Mouse (Mus musculus) embryonic facial prominence, embryonic 15.5 days (tissue): ENCODE results near the gene Zfp664. TPM values are rescaled to one million over a fixed set of nuclear protein-coding genes. Genes with fewer than 3 reads are reported as not detected.
A peak's percentile ranks its signal among the peaks of the same experiment; 100 is the strongest.

ENCODE experiments used
- ATAC-seq: fragments of 200-750 bp; cut with Nextera tagmentation; 2 replicates; pipeline ENCODE4 v1.8.0; 2017; ENCODE audit warnings: low read depth, moderate TSS enrichment; ENCODE audit not compliant: insufficient number of reproducible peaks, low FRiP score, low TSS enrichment
- H3K27ac ChIP-seq: fragments of 300-500 bp; sonication (generic); replicated peaks from 2 replicates; pipeline ENCODE4 v1.5.1; 2015; ENCODE audit warnings: mild to moderate bottlenecking, inconsistent platforms
- H3K27me3 ChIP-seq: fragments of 300-500 bp; sonication (generic); 2 replicates; pipeline ENCODE4 v1.6.1; 2015; ENCODE audit warnings: inconsistent platforms
- H3K36me3 ChIP-seq: fragments of 300-500 bp; sonication (generic); 2 replicates; pipeline ENCODE4 v1.6.1; 2015; ENCODE audit warnings: mild to moderate bottlenecking, inconsistent platforms
- H3K4me1 ChIP-seq: fragments of 300-500 bp; sonication (generic); 2 replicates; pipeline ENCODE4 v1.6.1; 2015; ENCODE audit warnings: inconsistent platforms
- H3K4me2 ChIP-seq: fragments of 300-500 bp; sonication (generic); replicated peaks from 2 replicates; pipeline ENCODE4 v1.6.1; 2015; ENCODE audit warnings: mild to moderate bottlenecking, inconsistent platforms
- H3K4me3 ChIP-seq: fragments of 300-500 bp; sonication (generic); replicated peaks from 2 replicates; pipeline ENCODE4 v1.5.1; 2015; ENCODE audit warnings: mild to moderate bottlenecking, inconsistent platforms
- H3K9ac ChIP-seq: fragments of 300-500 bp; sonication (generic); 2 replicates; pipeline ENCODE4 v1.6.1; 2015; ENCODE audit warnings: inconsistent platforms
- H3K9me3 ChIP-seq: fragments of 300-500 bp; sonication (generic); replicated peaks from 2 replicates; pipeline ENCODE4 v1.6.1; 2016; ENCODE audit warnings: inconsistent platforms
- WGBS: fragments of 180-500 bp; shearing (Covaris S2); methylation state at CpG from one replicate; pipeline ENCODE4 v1.1.7; 2015; 5-methylcytosine and 5-hydroxymethylcytosine counted together
- polyA plus RNA-seq: library from polyadenylated mRNA; unstranded; fragments of >200 nt; fragmentation: Nextera tagmentation; extraction: Ambion mirVana; gene quantifications from 2 replicates; pipeline ENCODE4 v1.2.1, GENCODE M21; 2015

Zfp664 gene
- polyA plus RNA-seq, 1 experiment from 2014 or later, result 90.4 TPM

DNA sequence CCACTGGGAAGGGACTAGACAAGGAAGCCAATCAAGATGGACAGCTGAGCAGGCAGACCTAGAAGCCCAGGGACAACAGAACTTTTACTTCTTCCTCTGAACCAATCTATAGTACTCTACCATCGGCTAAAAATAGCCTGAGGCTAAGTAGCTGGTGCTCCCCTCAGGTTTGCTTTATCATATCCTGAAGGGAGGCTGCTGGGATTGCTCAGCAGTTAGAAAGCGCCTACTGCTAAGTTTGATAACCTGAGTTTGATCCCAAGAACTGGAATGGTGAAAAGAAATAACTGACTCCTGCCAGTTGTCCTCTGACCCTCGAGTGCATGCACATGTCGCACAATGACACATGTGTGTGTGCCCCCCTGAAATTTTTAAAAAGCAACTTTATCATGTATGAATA is 17.6 kb upstream of the Zfp664 start:
- Histone ChIP-seq H3K27ac (no peak overlapping the region), H3K9ac (no peak overlapping the region), H3K36me3 (no peaks in the 10 kb centered on the region), H3K4me2 (no peak overlapping the region), H3K9me3 (no peaks in the 10 kb centered on the region), H3K4me3 (no peak overlapping the region), H3K27me3 (no peaks in the 10 kb centered on the region), H3K4me1 (peaks cover 6% of the 10 kb centered on the region; the same call in 1 of the 2 replicates)
- no peak for ATAC-seq
- WGBS, result 61% methylated on average over 4 of the region's 4 CpGs

GRCm38 (mm10) chr5:124847014-124847413 is 15.5 kb upstream of the Zfp664 start:
- Histone ChIP-seq H3K9me3 (no peaks in the 10 kb centered on the region), H3K4me1 (peaks cover 8% of the 10 kb centered on the region; the same call in 1 of the 2 replicates), H3K4me3 (no peak overlapping the region), H3K27me3 (no peaks in the 10 kb centered on the region), H3K36me3 (no peaks in the 10 kb centered on the region), H3K4me2 (no peak overlapping the region), H3K27ac (no peak overlapping the region), H3K9ac (no peak overlapping the region)
- ATAC-seq, result no peak
- WGBS, result 33% methylated on average over 1 of the region's 1 CpGs

GRCm38 (mm10) chr5:124848994-124849393 is 13.5 kb upstream of the Zfp664 start:
- H3K27ac ChIP-seq, result no peak overlapping the region
- no peaks in the 10 kb centered on the region for H3K36me3 ChIP-seq
- no peak overlapping the region for H3K4me3 ChIP-seq
- no peaks in the 10 kb centered on the region for H3K9me3 ChIP-seq
- no peaks in the 10 kb centered on the region for H3K27me3 ChIP-seq
- ATAC-seq, result no peak
- no peak overlapping the region for H3K9ac ChIP-seq
- H3K4me1 ChIP-seq, result peaks cover 12% of the 10 kb centered on the region; the same call in 1 of the 2 replicates
- no peak overlapping the region for H3K4me2 ChIP-seq
- WGBS, result 78% methylated on average over 3 of the region's 3 CpGs

DNA sequence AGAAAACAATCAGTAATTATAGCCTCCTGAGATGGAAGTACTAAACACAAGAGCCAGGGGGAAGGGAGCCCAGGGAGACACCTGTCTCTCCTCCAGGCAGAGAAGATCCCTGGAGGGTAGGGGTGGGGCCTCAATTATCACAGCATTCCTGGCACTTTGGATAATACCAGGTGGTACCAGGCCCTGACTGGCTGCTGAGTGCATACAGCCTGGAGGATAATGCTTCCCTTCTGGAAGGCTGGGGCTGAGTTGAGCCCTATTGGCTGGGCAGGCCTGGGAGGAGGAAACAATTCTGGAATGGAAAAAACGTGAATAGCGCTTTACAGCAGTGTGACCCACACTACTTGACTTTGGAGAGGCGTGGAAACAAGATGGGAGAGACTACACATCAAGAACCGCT is 10.9 kb upstream of the Zfp664 start:
- Histone ChIP-seq H3K36me3 (no peaks in the 10 kb centered on the region), H3K4me2 (no peak overlapping the region), H3K9me3 (no peaks in the 10 kb centered on the region), H3K9ac (no peak overlapping the region), H3K4me1 (peaks cover 12% of the 10 kb centered on the region; the same call in 1 of the 2 replicates), H3K27ac (no peak overlapping the region), H3K27me3 (no peaks in the 10 kb centered on the region), H3K4me3 (no peak overlapping the region)
- WGBS, result 39% methylated on average over 4 of the region's 4 CpGs
- ATAC-seq, result 0 out of 2 replicates have a peak, but pooled peaks have one; percentile 54

DNA sequence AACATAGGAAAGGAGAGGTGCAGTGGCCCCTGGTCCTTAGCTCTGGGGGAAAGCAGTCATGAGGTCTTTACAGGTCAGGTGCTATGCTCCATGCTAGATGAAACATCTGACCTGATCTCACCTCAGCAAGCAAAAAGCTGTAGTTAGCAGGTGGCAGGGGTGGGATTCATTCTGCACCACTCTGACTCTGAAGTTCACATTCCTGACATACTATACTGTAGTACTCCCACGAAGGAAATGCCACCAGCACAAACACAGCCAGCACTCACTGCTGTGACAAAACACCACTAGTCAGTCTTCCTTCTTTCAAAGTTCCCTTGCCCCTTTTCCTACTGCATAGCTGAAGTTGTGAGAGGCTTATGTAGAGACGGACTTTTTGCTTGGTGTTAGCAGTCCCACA is 10.2 kb upstream of the Zfp664 start:
- Histone ChIP-seq H3K9ac (no peak overlapping the region), H3K36me3 (no peaks in the 10 kb centered on the region), H3K4me1 (0 out of 2 replicates have a peak, but pooled peaks cover 9% of the 10 kb centered on the region), H3K9me3 (no peaks in the 10 kb centered on the region), H3K4me3 (no peak overlapping the region), H3K4me2 (no peak overlapping the region), H3K27ac (no peak overlapping the region), H3K27me3 (no peaks in the 10 kb centered on the region)
- WGBS, result 24% methylated on average over 2 of the region's 2 CpGs
- ATAC-seq, result no peak

DNA sequence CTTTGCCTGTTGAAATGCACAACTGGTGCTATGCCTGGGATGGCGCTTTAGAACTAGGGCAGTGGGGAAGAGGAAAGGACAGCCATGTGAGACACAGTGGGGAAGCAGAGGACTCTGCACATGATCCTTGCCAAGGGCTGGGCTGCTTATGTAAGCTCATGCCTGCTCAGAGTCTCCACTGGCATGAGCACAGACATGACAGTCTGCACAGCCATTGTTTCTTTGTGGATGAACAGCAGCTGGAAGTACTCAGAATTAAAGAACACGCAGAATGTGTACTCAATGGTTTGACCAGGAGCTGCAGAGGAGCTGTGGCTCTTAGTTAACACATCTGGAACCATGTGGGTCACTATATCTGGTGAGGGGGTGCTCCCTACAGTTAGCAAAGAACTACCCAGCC is 9.4 kb upstream of the Zfp664 start:
- H3K9me3 ChIP-seq, result no peaks in the 10 kb centered on the region
- H3K4me2 ChIP-seq, result no peak overlapping the region
- H3K9ac ChIP-seq, result no peak overlapping the region
- H3K36me3 ChIP-seq, result no peaks in the 10 kb centered on the region
- no peak overlapping the region for H3K4me3 ChIP-seq
- WGBS, result 57% methylated on average over 2 of the region's 2 CpGs
- no peak for ATAC-seq
- H3K27ac ChIP-seq, result no peak overlapping the region
- 0 out of 2 replicates have a peak, but pooled peaks cover 9% of the 10 kb centered on the region for H3K4me1 ChIP-seq
- H3K27me3 ChIP-seq, result no peaks in the 10 kb centered on the region

DNA sequence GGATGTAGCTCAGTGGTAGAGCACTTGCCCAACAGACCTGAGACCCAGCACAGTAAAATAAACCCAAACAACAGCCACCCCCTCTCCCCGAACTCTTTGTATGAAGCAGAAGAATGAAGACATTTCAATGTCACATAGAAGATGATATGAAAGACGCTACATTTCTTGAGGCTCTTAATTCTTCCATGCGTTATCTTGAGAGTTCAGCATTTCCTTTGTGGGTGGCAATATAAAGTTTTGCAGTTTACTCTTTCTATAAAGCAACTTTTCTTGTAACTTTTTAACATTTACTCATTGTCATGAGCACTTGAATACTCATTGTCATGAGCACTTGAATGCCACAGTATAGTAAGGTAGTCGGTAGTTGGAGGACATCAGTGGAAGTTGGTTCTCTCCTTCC is 8.3 kb upstream of the Zfp664 start:
- WGBS, result 88% methylated on average over 4 of the region's 4 CpGs
- Histone ChIP-seq H3K27ac (no peak overlapping the region), H3K27me3 (peaks cover 4% of the 10 kb centered on the region; the same call in 1 of the 2 replicates), H3K36me3 (no peaks in the 10 kb centered on the region), H3K4me1 (0 out of 2 replicates have a peak, but pooled peaks cover 9% of the 10 kb centered on the region), H3K9me3 (no peaks in the 10 kb centered on the region), H3K4me2 (no peak overlapping the region), H3K9ac (no peak overlapping the region), H3K4me3 (no peak overlapping the region)
- no peak for ATAC-seq

DNA sequence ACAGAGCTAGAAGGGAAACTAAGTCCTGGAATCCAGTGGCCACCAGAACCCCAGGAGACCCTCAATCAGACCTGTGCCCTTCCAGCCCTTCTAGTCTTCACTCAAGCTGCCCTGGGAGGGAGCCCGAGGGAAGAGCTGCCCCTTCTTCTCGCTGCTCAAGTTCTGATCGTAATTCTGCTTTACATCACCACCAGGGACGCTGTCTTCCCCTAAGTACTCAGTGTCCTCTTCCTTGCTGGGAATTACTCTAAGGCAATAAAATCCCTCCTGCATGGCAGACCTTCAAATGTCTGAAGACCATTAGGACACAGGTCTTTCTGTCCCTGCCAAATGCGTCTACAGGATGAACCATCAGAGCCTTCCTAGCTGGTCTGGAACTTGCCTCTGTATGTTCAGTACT is 2.5 kb upstream of the Zfp664 start:
- H3K27me3 ChIP-seq, result peaks cover 31% of the 10 kb centered on the region
- H3K36me3 ChIP-seq, result no peaks in the 10 kb centered on the region
- ATAC-seq, result no peak
- H3K9ac ChIP-seq, result no peak overlapping the region
- 17% methylated on average over 5 of the region's 5 CpGs for WGBS
- H3K4me3 ChIP-seq, result no peak overlapping the region
- no peak overlapping the region for H3K4me2 ChIP-seq
- H3K4me1 ChIP-seq, result peaks cover 21% of the 10 kb centered on the region
- no peaks in the 10 kb centered on the region for H3K9me3 ChIP-seq
- no peak overlapping the region for H3K27ac ChIP-seq

DNA sequence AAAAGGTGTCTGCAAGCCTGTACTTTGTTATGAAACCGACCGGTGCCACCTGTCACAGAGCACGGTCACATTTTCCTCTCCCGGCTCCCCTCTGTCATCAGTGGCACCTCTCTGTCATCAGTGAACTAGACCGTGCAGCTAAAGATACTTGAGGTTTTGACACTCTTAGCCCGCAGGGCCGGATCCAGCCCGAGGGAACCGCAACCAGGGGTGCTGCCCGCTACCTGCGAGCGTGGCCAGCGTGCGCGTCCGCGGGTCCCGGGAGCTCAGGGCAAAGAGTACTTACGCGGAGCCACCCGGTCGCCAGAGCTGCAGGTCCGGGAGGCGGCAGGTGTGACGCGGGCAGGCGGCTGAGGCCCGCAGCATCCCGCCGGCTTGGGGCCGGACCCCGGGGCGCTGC is 1.0 kb upstream of the Zfp664 start:
- Histone ChIP-seq H3K9ac (peak overlapping the region; percentile 53), H3K9me3 (no peaks in the 10 kb centered on the region), H3K27ac (peak overlapping the region; percentile 68), H3K36me3 (no peaks in the 10 kb centered on the region), H3K27me3 (peaks cover 31% of the 10 kb centered on the region), H3K4me2 (peak overlapping the region; percentile 97), H3K4me3 (peak overlapping the region; percentile 96), H3K4me1 (peaks cover 21% of the 10 kb centered on the region)
- ATAC-seq, result no peak
- WGBS, result 1% methylated on average over 32 of the region's 33 CpGs

GRCm38 (mm10) chr5:124862871-124863741 is 615 bp downstream of the Zfp664 start:
- under 1% methylated on average over 68 of the region's 88 CpGs for WGBS
- H3K4me1 ChIP-seq, result peaks cover 21% of the 10 kb centered on the region
- H3K9me3 ChIP-seq, result no peaks in the 10 kb centered on the region
- H3K27ac ChIP-seq, result peak overlapping the region; percentile 90
- peaks cover 31% of the 10 kb centered on the region for H3K27me3 ChIP-seq
- peak overlapping the region; percentile 84 for H3K9ac ChIP-seq
- peak overlapping the region; percentile 96 for H3K4me3 ChIP-seq
- H3K36me3 ChIP-seq, result no peaks in the 10 kb centered on the region
- H3K4me2 ChIP-seq, result peak overlapping the region; percentile 97
- ATAC-seq, result peak; percentile 27

DNA sequence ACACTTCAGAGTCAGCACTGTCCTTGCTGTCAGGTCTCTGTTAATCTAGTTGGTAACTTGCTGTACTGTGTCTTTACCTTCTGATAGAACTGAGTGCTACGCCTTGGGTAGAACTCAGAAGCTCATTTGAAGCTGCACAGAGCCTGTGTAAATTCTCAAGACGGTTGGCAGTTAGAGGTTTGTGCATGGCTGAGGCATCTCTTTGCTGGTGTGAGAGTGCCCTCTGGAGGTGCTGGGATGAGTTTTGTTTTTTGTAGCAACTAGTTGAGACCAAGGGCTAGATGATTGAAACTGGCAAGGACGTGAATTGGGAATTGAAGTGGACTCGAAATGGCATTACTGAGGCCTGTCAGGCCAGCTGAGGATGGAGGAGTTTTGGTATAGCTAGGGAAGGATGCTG is 6.5 kb downstream of the Zfp664 start:
- H3K27me3 ChIP-seq, result no peaks in the 10 kb centered on the region
- WGBS, result 37% methylated on average over 4 of the region's 4 CpGs
- peaks cover 28% of the 10 kb centered on the region for H3K4me1 ChIP-seq
- no peaks in the 10 kb centered on the region for H3K9me3 ChIP-seq
- H3K4me2 ChIP-seq, result no peak overlapping the region
- no peak overlapping the region for H3K27ac ChIP-seq
- ATAC-seq, result no peak
- H3K36me3 ChIP-seq, result 0 out of 2 replicates have a peak, but pooled peaks cover 6% of the 10 kb centered on the region
- H3K4me3 ChIP-seq, result no peak overlapping the region
- H3K9ac ChIP-seq, result no peak overlapping the region
